ENCODE assay signal across 20 mouse cellular contexts in the genomic region with DNA sequence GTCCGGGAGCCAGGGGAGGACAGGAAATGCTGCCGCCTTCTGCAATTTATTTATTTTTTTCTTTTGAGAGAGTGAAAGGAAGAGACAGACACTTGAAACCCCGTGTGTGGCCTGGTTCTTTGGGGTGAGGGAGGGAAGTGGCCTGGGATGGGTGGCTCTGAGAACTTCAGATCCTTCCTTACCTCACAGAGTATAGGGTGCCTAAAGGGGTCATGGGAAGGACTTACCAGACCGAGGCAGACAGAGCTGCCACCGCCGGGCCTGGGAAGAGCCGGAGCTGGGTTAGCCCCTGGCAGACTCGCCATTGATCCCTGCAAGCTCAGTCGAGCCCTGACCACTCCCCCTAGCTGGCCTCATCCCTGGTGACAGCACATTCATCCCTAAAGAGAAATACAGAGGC. TPM values are rescaled to one million over a fixed set of nuclear protein-coding genes. Genes with fewer than 3 reads are reported as not detected.
DNase-seq lines count a peak whose midpoint lies in the region; ATAC-seq and TF ChIP-seq lines count a peak whose summit lies in the region.
"Had no signal": no experiment of that assay in that cellular context is flagged by ENCODE, and none has a peak within 500 bp of the region (broad histone marks: within the 10 kb centered on the region; RNA-seq: fewer than 3 reads in every experiment).

No protein-coding gene starts in this region.

- peak overlapping the region; percentile 58 for H3K27ac ChIP-seq in kidney, embryonic 15.5 days
- no peak overlapping the region for H3K27ac ChIP-seq in kidney, adult 2 months (ENCODE audit: insufficient read depth, low read depth, low read length)
- 0 out of 2 replicates have a peak overlapping the region, but pooled peaks have one; percentile 27 for H3K27ac ChIP-seq in midbrain, embryonic 13.5 days
- H3K27ac ChIP-seq in midbrain, postnatal 0 days (ENCODE audit: low read depth, low read length): no peak overlapping the region
- peak overlapping the region; percentile 57; the same call in 1 of the 2 replicates for H3K27ac ChIP-seq in embryonic facial prominence, embryonic 10.5 days (replicated peaks)
- H3K27ac ChIP-seq in embryonic facial prominence, embryonic 13.5 days: peak overlapping the region; percentile 4; the same call in 1 of the 2 replicates
- H3K27ac ChIP-seq: intestine, embryonic 15.5 days; limb, embryonic 15.5 days had no signal

- H3K27me3 ChIP-seq in kidney, embryonic 15.5 days: 0 out of 2 replicates have a peak, but pooled peaks cover under 1% of the 10 kb centered on the region
- H3K27me3 ChIP-seq in kidney, adult 2 months (replicated peaks; ENCODE audit: control insufficient read depth, insufficient read depth, low read length): no peaks in the 10 kb centered on the region
- no peaks in the 10 kb centered on the region for H3K27me3 ChIP-seq in midbrain, embryonic 13.5 days
- H3K27me3 ChIP-seq in midbrain, postnatal 0 days (ENCODE audit: insufficient read depth, low read length): no peaks in the 10 kb centered on the region
- H3K27me3 ChIP-seq in embryonic facial prominence, embryonic 10.5 days (replicated peaks; ENCODE audit: low read depth, poor library complexity, severe bottlenecking): no peaks in the 10 kb centered on the region
- H3K27me3 ChIP-seq in embryonic facial prominence, embryonic 13.5 days: no peaks in the 10 kb centered on the region
- H3K27me3 ChIP-seq: heart, embryonic 12.5 days; intestine, embryonic 15.5 days; limb, embryonic 15.5 days had no signal

- TF ChIP-seq POLR2A in kidney, adult 2 months (IDR thresholded peaks at IDR 0.05; ENCODE audit: low read depth, low read length): no peak

- ATAC-seq in kidney, embryonic 15.5 days (replicated peaks; ENCODE audit: low FRiP score): peak; percentile 52
- no peak for ATAC-seq in midbrain, embryonic 13.5 days
- no peak for ATAC-seq in midbrain, postnatal 0 days (ENCODE audit: low FRiP score)
- no peak for ATAC-seq in embryonic facial prominence, embryonic 13.5 days (ENCODE audit: insufficient number of reproducible peaks, insufficient read depth, low FRiP score, low TSS enrichment, low read depth)
- ATAC-seq: forebrain, postnatal 0 days; intestine, embryonic 15.5 days had no signal

- H3K4me2 ChIP-seq in kidney, embryonic 15.5 days: no peak overlapping the region; the same call in 1 of the 2 replicates
- H3K4me2 ChIP-seq in midbrain, embryonic 13.5 days (replicated peaks): no peak overlapping the region
- no peak overlapping the region for H3K4me2 ChIP-seq in midbrain, postnatal 0 days (ENCODE audit: low read depth, low read length, poor library complexity, severe bottlenecking)
- H3K4me2 ChIP-seq in embryonic facial prominence, embryonic 13.5 days: no peak overlapping the region
- H3K4me2 ChIP-seq: heart, embryonic 12.5 days; intestine, embryonic 15.5 days; limb, embryonic 15.5 days had no signal

- H3K4me1 ChIP-seq in kidney, embryonic 15.5 days: peaks cover 21% of the 10 kb centered on the region
- H3K4me1 ChIP-seq in kidney, adult 2 months (ENCODE audit: control insufficient read depth, insufficient read depth, low read length): no peaks in the 10 kb centered on the region
- H3K4me1 ChIP-seq in midbrain, embryonic 13.5 days (replicated peaks): 0 out of 2 replicates have a peak, but pooled peaks cover 6% of the 10 kb centered on the region
- no peaks in the 10 kb centered on the region for H3K4me1 ChIP-seq in midbrain, postnatal 0 days (ENCODE audit: insufficient read depth, low read length)
- peaks cover 28% of the 10 kb centered on the region for H3K4me1 ChIP-seq in embryonic facial prominence, embryonic 10.5 days
- H3K4me1 ChIP-seq in embryonic facial prominence, embryonic 13.5 days: 0 out of 2 replicates have a peak, but pooled peaks cover 3% of the 10 kb centered on the region
- H3K4me1 ChIP-seq: heart, embryonic 12.5 days; intestine, embryonic 15.5 days; limb, embryonic 15.5 days had no signal

- TF ChIP-seq CTCF in kidney, adult 2 months (conservative IDR thresholded peaks at IDR 0.05; ENCODE audit: insufficient read depth, insufficient read length, low read depth, low read length): no peak
- TF ChIP-seq CTCF in midbrain, postnatal 0 days (IDR thresholded peaks at IDR 0.05): no peak

- no peak overlapping the region for H3K4me3 ChIP-seq in kidney, embryonic 15.5 days (replicated peaks)
- no peak overlapping the region for H3K4me3 ChIP-seq in kidney, adult 2 months (ENCODE audit: insufficient read depth, low read depth, low read length)
- no peak overlapping the region for H3K4me3 ChIP-seq in midbrain, embryonic 13.5 days (replicated peaks)
- no peak overlapping the region for H3K4me3 ChIP-seq in midbrain, postnatal 0 days (ENCODE audit: low read depth, low read length)
- 0 out of 2 replicates have a peak overlapping the region, but pooled peaks have one; percentile 5 for H3K4me3 ChIP-seq in embryonic facial prominence, embryonic 10.5 days
- H3K4me3 ChIP-seq in embryonic facial prominence, embryonic 13.5 days: no peak overlapping the region
- H3K4me3 ChIP-seq: heart, embryonic 12.5 days; intestine, embryonic 15.5 days; limb, embryonic 15.5 days had no signal

- peaks cover 43% of the 10 kb centered on the region for H3K36me3 ChIP-seq in kidney, embryonic 15.5 days
- H3K36me3 ChIP-seq in kidney, adult 2 months (ENCODE audit: control insufficient read depth, insufficient read depth, low read length): no peaks in the 10 kb centered on the region
- peaks cover 49% of the 10 kb centered on the region for H3K36me3 ChIP-seq in midbrain, embryonic 13.5 days
- peaks cover 49% of the 10 kb centered on the region for H3K36me3 ChIP-seq in midbrain, postnatal 0 days (ENCODE audit: insufficient read depth, low read length)
- peaks cover 52% of the 10 kb centered on the region for H3K36me3 ChIP-seq in embryonic facial prominence, embryonic 10.5 days (replicated peaks)
- peaks cover 48% of the 10 kb centered on the region for H3K36me3 ChIP-seq in embryonic facial prominence, embryonic 13.5 days
- H3K36me3 ChIP-seq: intestine, embryonic 15.5 days had no signal

- no peaks in the 10 kb centered on the region for H3K9me3 ChIP-seq in kidney, embryonic 15.5 days (replicated peaks)
- H3K9me3 ChIP-seq in midbrain, embryonic 13.5 days: no peaks in the 10 kb centered on the region
- H3K9me3 ChIP-seq in midbrain, postnatal 0 days (ENCODE audit: low read length): no peaks in the 10 kb centered on the region
- no peaks in the 10 kb centered on the region for H3K9me3 ChIP-seq in embryonic facial prominence, embryonic 10.5 days
- H3K9me3 ChIP-seq in embryonic facial prominence, embryonic 13.5 days: no peaks in the 10 kb centered on the region
- H3K9me3 ChIP-seq: heart, embryonic 12.5 days; intestine, embryonic 15.5 days; limb, embryonic 15.5 days had no signal

- WGBS in kidney, embryonic 15.5 days: 16% methylated on average over 9 of the region's 9 CpGs
- WGBS in kidney, adult 2 months: 37% methylated on average over 9 of the region's 9 CpGs
- WGBS in midbrain, embryonic 13.5 days: 34% methylated on average over 9 of the region's 9 CpGs
- WGBS in midbrain, postnatal 0 days: 31% methylated on average over 9 of the region's 9 CpGs
- WGBS in embryonic facial prominence, embryonic 10.5 days: 30% methylated on average over 9 of the region's 9 CpGs
- WGBS in embryonic facial prominence, embryonic 13.5 days: 19% methylated on average over 9 of the region's 9 CpGs

- DNase-seq in kidney, adult 2 months: no peak
- no peak for DNase-seq in midbrain, postnatal 0 days (ENCODE audit: low spot score)
- DNase-seq in embryonic facial prominence, embryonic 10.5 days (ENCODE audit: low spot score): no peak
- DNase-seq in layer of hippocampus, adult 9-10 months (ENCODE audit: low spot score): no peak
- DNase-seq: adrenal gland, postnatal 25 days; cerebellum, adult 2 months; forebrain, postnatal 0 days; kidney, postnatal 4 days had no signal

- H3K9ac ChIP-seq in kidney, embryonic 15.5 days: no peak overlapping the region
- H3K9ac ChIP-seq in midbrain, embryonic 13.5 days (replicated peaks): no peak overlapping the region
- H3K9ac ChIP-seq in midbrain, postnatal 0 days (replicated peaks; ENCODE audit: low read length, poor library complexity, severe bottlenecking): no peak overlapping the region
- H3K9ac ChIP-seq in embryonic facial prominence, embryonic 13.5 days: no peak overlapping the region
- H3K9ac ChIP-seq: forebrain, postnatal 0 days; heart, embryonic 12.5 days; intestine, embryonic 15.5 days; limb, embryonic 15.5 days had no signal

RNA-seq across cellular contexts. Expression of gene Asgr1, which starts 8.4 kb away (rescaled TPM):
- polyA plus RNA-seq in kidney, embryonic 15.5 days (2015; fragmentation: Nextera tagmentation; extraction: Ambion mirVana): 1.3 and 2.3 TPM in 2 replicates
- 0.25 and 0.41 TPM in 2 replicates for polyA plus RNA-seq in kidney, adult 2 months (2012; rRNA removed)
- polyA plus RNA-seq in midbrain, embryonic 13.5 days (2015; fragmentation: Nextera tagmentation; extraction: Ambion mirVana): 0.97 and 1.1 TPM in 2 replicates
- total RNA-seq in midbrain, postnatal 0 days (2014; rRNA removed): 1.2 and 7.2 TPM in 2 replicates
- polyA plus RNA-seq in midbrain, postnatal 0 days (2015; fragmentation: Nextera tagmentation; extraction: Ambion mirVana): 4.1 and 4.5 TPM in 2 replicates
- 0.55 and 0.70 TPM in 2 replicates for polyA plus RNA-seq in embryonic facial prominence, embryonic 10.5 days (2016; fragmentation: Nextera tagmentation; extraction: Ambion mirVana)
- 0.24 and 0.47 TPM in 2 replicates for polyA plus RNA-seq in embryonic facial prominence, embryonic 13.5 days (2015; fragmentation: Nextera tagmentation; extraction: Ambion mirVana)
- total RNA-seq: gastrocnemius, adult 18-20 months; heart, postnatal 25 days; megakaryocyte, adult 5-6 weeks had no signal
- polyA plus RNA-seq: spleen, adult 2 months had no signal

RNA-seq across cellular contexts. Expression of gene Dlg4, which starts 28.7 kb away (rescaled TPM):
- 12.9 and 15.2 TPM in 2 replicates for polyA plus RNA-seq in kidney, embryonic 15.5 days (2015; fragmentation: Nextera tagmentation; extraction: Ambion mirVana)
- 8.1 and 8.3 TPM in 2 replicates for polyA plus RNA-seq in kidney, adult 2 months (2012; rRNA removed)
- polyA plus RNA-seq in midbrain, embryonic 13.5 days (2015; fragmentation: Nextera tagmentation; extraction: Ambion mirVana): 34.9 and 37.2 TPM in 2 replicates
- total RNA-seq in midbrain, postnatal 0 days (2014; rRNA removed): 256 and 269 TPM in 2 replicates
- polyA plus RNA-seq in midbrain, postnatal 0 days (2015; fragmentation: Nextera tagmentation; extraction: Ambion mirVana): 16.1 and 18.1 TPM in 2 replicates
- polyA plus RNA-seq in embryonic facial prominence, embryonic 10.5 days (2016; fragmentation: Nextera tagmentation; extraction: Ambion mirVana): 12.6 and 13.2 TPM in 2 replicates
- polyA plus RNA-seq in embryonic facial prominence, embryonic 13.5 days (2015; fragmentation: Nextera tagmentation; extraction: Ambion mirVana): 13.1 and 13.5 TPM in 2 replicates

RNA-seq across cellular contexts. Expression of gene Acadvl, which starts 30.2 kb away (rescaled TPM):
- polyA plus RNA-seq in kidney, embryonic 15.5 days (2015; fragmentation: Nextera tagmentation; extraction: Ambion mirVana): 78.1 and 83.0 TPM in 2 replicates
- polyA plus RNA-seq in kidney, adult 2 months (2012; rRNA removed): 249 and 308 TPM in 2 replicates
- polyA plus RNA-seq in midbrain, embryonic 13.5 days (2015; fragmentation: Nextera tagmentation; extraction: Ambion mirVana): 48.4 and 51.7 TPM in 2 replicates
- total RNA-seq in midbrain, postnatal 0 days (2014; rRNA removed): 35.9 and 42.7 TPM in 2 replicates
- polyA plus RNA-seq in midbrain, postnatal 0 days (2015; fragmentation: Nextera tagmentation; extraction: Ambion mirVana): 62.1 and 64.2 TPM in 2 replicates
- 42.2 and 46.3 TPM in 2 replicates for polyA plus RNA-seq in embryonic facial prominence, embryonic 10.5 days (2016; fragmentation: Nextera tagmentation; extraction: Ambion mirVana)
- polyA plus RNA-seq in embryonic facial prominence, embryonic 13.5 days (2015; fragmentation: Nextera tagmentation; extraction: Ambion mirVana): 78.2 and 82.3 TPM in 2 replicates

RNA-seq across cellular contexts. Expression of gene Dvl2, which starts 45.0 kb away (rescaled TPM):
- 38.2 and 43.2 TPM in 2 replicates for polyA plus RNA-seq in kidney, embryonic 15.5 days (2015; fragmentation: Nextera tagmentation; extraction: Ambion mirVana)
- polyA plus RNA-seq in kidney, adult 2 months (2012; rRNA removed): 8.5 and 9.6 TPM in 2 replicates
- polyA plus RNA-seq in midbrain, embryonic 13.5 days (2015; fragmentation: Nextera tagmentation; extraction: Ambion mirVana): 27.6 and 35.4 TPM in 2 replicates
- total RNA-seq in midbrain, postnatal 0 days (2014; rRNA removed): 31.5 and 33.3 TPM in 2 replicates
- polyA plus RNA-seq in midbrain, postnatal 0 days (2015; fragmentation: Nextera tagmentation; extraction: Ambion mirVana): 19.0 and 20.0 TPM in 2 replicates
- 59.0 and 59.8 TPM in 2 replicates for polyA plus RNA-seq in embryonic facial prominence, embryonic 10.5 days (2016; fragmentation: Nextera tagmentation; extraction: Ambion mirVana)
- 55.0 and 56.8 TPM in 2 replicates for polyA plus RNA-seq in embryonic facial prominence, embryonic 13.5 days (2015; fragmentation: Nextera tagmentation; extraction: Ambion mirVana)

RNA-seq across cellular contexts. Expression of gene Asgr2, which starts 47.0 kb away (rescaled TPM):
- polyA plus RNA-seq in kidney, embryonic 15.5 days (2015; fragmentation: Nextera tagmentation; extraction: Ambion mirVana): 0.18 and 0.28 TPM in 2 replicates
- 0.27 and 0.41 TPM in 2 replicates for polyA plus RNA-seq in kidney, adult 2 months (2012; rRNA removed)
- not detected in 2 replicates for polyA plus RNA-seq in midbrain, embryonic 13.5 days (2015; fragmentation: Nextera tagmentation; extraction: Ambion mirVana)
- total RNA-seq in midbrain, postnatal 0 days (2014; rRNA removed): not detected in 2 replicates
- polyA plus RNA-seq in midbrain, postnatal 0 days (2015; fragmentation: Nextera tagmentation; extraction: Ambion mirVana): not detected in 2 replicates
- not detected in 2 replicates for polyA plus RNA-seq in embryonic facial prominence, embryonic 10.5 days (2016; fragmentation: Nextera tagmentation; extraction: Ambion mirVana)
- not detected in 2 replicates for polyA plus RNA-seq in embryonic facial prominence, embryonic 13.5 days (2015; fragmentation: Nextera tagmentation; extraction: Ambion mirVana)
- total RNA-seq: forebrain, postnatal 0 days; heart, postnatal 25 days; layer of hippocampus, postnatal 25 days; left cerebral cortex, postnatal 25 days had no signal
- polyA plus RNA-seq: forebrain, postnatal 0 days; heart, embryonic 12.5 days had no signal

Comparison
In these comparisons a context has a peak if more than half of its experiments do, and no peak if none do; other contexts are left out.
1. H3K27ac ChIP-seq: peak in kidney, embryonic 15.5 days (single experiment), midbrain, embryonic 13.5 days (single experiment), embryonic facial prominence, embryonic 10.5 days (single experiment) and embryonic facial prominence, embryonic 13.5 days (single experiment); none in kidney, adult 2 months (single experiment) and midbrain, postnatal 0 days (single experiment).